Mouse (Mus musculus) midbrain, embryonic 13.5 days (tissue): ENCODE measurements around the gene Lipa. TPM values are rescaled to one million over a fixed set of nuclear protein-coding genes. Genes with fewer than 3 reads are reported as not detected.

ENCODE experiments used
- ATAC-seq: fragments of 200-750 bp; cut with Nextera tagmentation; 2 replicates; pipeline ENCODE4 v1.8.0; 2017; ENCODE audit warnings: mild to moderate bottlenecking, moderate TSS enrichment, moderate library complexity
- H3K27ac ChIP-seq: fragments of 300-500 bp; sonication (generic); 2 replicates; pipeline ENCODE4 v1.5.1; 2015; ENCODE audit warnings: inconsistent platforms, mild to moderate bottlenecking, moderate library complexity
- H3K27me3 ChIP-seq: fragments of 300-500 bp; sonication (generic); 2 replicates; pipeline ENCODE4 v1.6.1; 2015; ENCODE audit warnings: mild to moderate bottlenecking, inconsistent platforms
- H3K36me3 ChIP-seq: fragments of 300-500 bp; sonication (generic); 2 replicates; pipeline ENCODE4 v1.6.1; 2015; ENCODE audit warnings: mild to moderate bottlenecking, inconsistent platforms
- H3K4me1 ChIP-seq: fragments of 300-500 bp; sonication (generic); replicated peaks from 2 replicates; pipeline ENCODE4 v1.6.1; 2015; ENCODE audit warnings: inconsistent platforms
- H3K4me2 ChIP-seq: fragments of 300-500 bp; sonication (generic); replicated peaks from 2 replicates; pipeline ENCODE4 v1.6.1; 2015; ENCODE audit warnings: moderate library complexity, mild to moderate bottlenecking, inconsistent platforms
- H3K4me3 ChIP-seq: fragments of 300-500 bp; sonication (generic); replicated peaks from 2 replicates; pipeline ENCODE4 v1.5.1; 2015; ENCODE audit warnings: mild to moderate bottlenecking, inconsistent platforms
- H3K9ac ChIP-seq: fragments of 300-500 bp; sonication (generic); replicated peaks from 2 replicates; pipeline ENCODE4 v1.6.1; 2015; ENCODE audit warnings: mild to moderate bottlenecking, inconsistent platforms
- H3K9me3 ChIP-seq: fragments of 300-500 bp; sonication (generic); 2 replicates; pipeline ENCODE4 v1.6.1; 2016; ENCODE audit warnings: mild to moderate bottlenecking, inconsistent platforms
- WGBS: fragments of 180-500 bp; shearing (Covaris S2); methylation state at CpG from one replicate; pipeline ENCODE4 v1.1.7; 2015; 5-methylcytosine and 5-hydroxymethylcytosine counted together
- polyA plus RNA-seq: library from polyadenylated mRNA; unstranded; fragments of >200 nt; fragmentation: Nextera tagmentation; extraction: Ambion mirVana; gene quantifications from 2 replicates; pipeline ENCODE4 v1.2.1, GENCODE M21; 2015

Gene Lipa
- polyA plus RNA-seq, 1 experiment from 2014 or later = 21.2 TPM

- H3K27me3 ChIP-seq = no peaks in the 10 kb centered on the region
- no peak overlapping the region for H3K4me2 ChIP-seq
- no peak overlapping the region for H3K4me3 ChIP-seq
- H3K9ac ChIP-seq = no peak overlapping the region
- 80% methylated on average over 2 of the region's 2 CpGs for WGBS
- no peak for ATAC-seq
- peaks cover 5% of the 10 kb centered on the region; the same call in 1 of the 2 replicates for H3K4me1 ChIP-seq
- peaks cover 12% of the 10 kb centered on the region for H3K36me3 ChIP-seq
- H3K27ac ChIP-seq = no peak overlapping the region
- no peaks in the 10 kb centered on the region for H3K9me3 ChIP-seq
These were observed 5.9 kb downstream of the Lipa start for GRCm38 (mm10) chr19:34521361-34521760.

GRCm38 (mm10) chr19:34520051-34520450 is 7.2 kb downstream of the Lipa start:
- no peaks in the 10 kb centered on the region for H3K27me3 ChIP-seq
- no peak overlapping the region for H3K4me2 ChIP-seq
- no peaks in the 10 kb centered on the region for H3K9me3 ChIP-seq
- no peak overlapping the region for H3K4me3 ChIP-seq
- no peak overlapping the region for H3K9ac ChIP-seq
- H3K27ac ChIP-seq = no peak overlapping the region
- H3K4me1 ChIP-seq = no peaks in the 10 kb centered on the region
- ATAC-seq = no peak
- peaks cover 12% of the 10 kb centered on the region for H3K36me3 ChIP-seq
- 88% methylated on average over 4 of the region's 4 CpGs for WGBS

- H3K9me3 ChIP-seq = no peaks in the 10 kb centered on the region
- no peak overlapping the region for H3K4me3 ChIP-seq
- no peak overlapping the region for H3K9ac ChIP-seq
- no peak overlapping the region for H3K27ac ChIP-seq
- ATAC-seq = no peak
- H3K27me3 ChIP-seq = no peaks in the 10 kb centered on the region
- 94% methylated on average over 3 of the region's 3 CpGs for WGBS
- H3K36me3 ChIP-seq = peaks cover 12% of the 10 kb centered on the region
- no peaks in the 10 kb centered on the region for H3K4me1 ChIP-seq
- no peak overlapping the region for H3K4me2 ChIP-seq
These were observed 7.6 kb downstream of the Lipa start for GRCm38 (mm10) chr19:34519646-34520045.

- no peak overlapping the region for H3K9ac ChIP-seq
- no peak overlapping the region for H3K4me2 ChIP-seq
- H3K27me3 ChIP-seq = no peaks in the 10 kb centered on the region
- no peak overlapping the region for H3K4me3 ChIP-seq
- H3K36me3 ChIP-seq = peaks cover 12% of the 10 kb centered on the region
- H3K9me3 ChIP-seq = no peaks in the 10 kb centered on the region
- no peaks in the 10 kb centered on the region for H3K4me1 ChIP-seq
- H3K27ac ChIP-seq = no peak overlapping the region
- 82% methylated on average over 3 of the region's 3 CpGs for WGBS
- no peak for ATAC-seq
These were observed 8.5 kb downstream of the Lipa start for GRCm38 (mm10) chr19:34518786-34519185.

GRCm38 (mm10) chr19:34517812-34518594 is 9.3 kb downstream of the Lipa start:
- no peak overlapping the region for H3K4me3 ChIP-seq
- H3K4me2 ChIP-seq = no peak overlapping the region
- no peaks in the 10 kb centered on the region for H3K9me3 ChIP-seq
- WGBS = 94% methylated on average over 13 of the region's 13 CpGs
- no peak overlapping the region for H3K9ac ChIP-seq
- ATAC-seq = no peak
- no peaks in the 10 kb centered on the region for H3K27me3 ChIP-seq
- H3K4me1 ChIP-seq = no peaks in the 10 kb centered on the region
- H3K36me3 ChIP-seq = peaks cover 12% of the 10 kb centered on the region
- no peak overlapping the region for H3K27ac ChIP-seq

- ATAC-seq = no peak
- Histone ChIP-seq H3K36me3 (peaks cover 12% of the 10 kb centered on the region), H3K4me2 (no peak overlapping the region), H3K4me3 (no peak overlapping the region), H3K9ac (no peak overlapping the region), H3K9me3 (no peaks in the 10 kb centered on the region), H3K27ac (no peak overlapping the region), H3K4me1 (no peaks in the 10 kb centered on the region), H3K27me3 (no peaks in the 10 kb centered on the region)
- WGBS = 91% methylated on average over 3 of the region's 3 CpGs
These were observed 10.1 kb downstream of the Lipa start for GRCm38 (mm10) chr19:34517197-34517596.

GRCm38 (mm10) chr19:34516346-34516745 is 10.9 kb downstream of the Lipa start:
- H3K36me3 ChIP-seq = peaks cover 9% of the 10 kb centered on the region
- 93% methylated on average over 2 of the region's 2 CpGs for WGBS
- no peaks in the 10 kb centered on the region for H3K4me1 ChIP-seq
- no peaks in the 10 kb centered on the region for H3K27me3 ChIP-seq
- no peak for ATAC-seq
- H3K4me2 ChIP-seq = no peak overlapping the region
- H3K4me3 ChIP-seq = no peak overlapping the region
- H3K27ac ChIP-seq = no peak overlapping the region
- no peaks in the 10 kb centered on the region for H3K9me3 ChIP-seq
- H3K9ac ChIP-seq = no peak overlapping the region

GRCm38 (mm10) chr19:34515681-34516080 is 11.6 kb downstream of the Lipa start:
- Histone ChIP-seq H3K27ac (no peak overlapping the region), H3K4me1 (no peaks in the 10 kb centered on the region), H3K27me3 (no peaks in the 10 kb centered on the region), H3K36me3 (peaks cover 9% of the 10 kb centered on the region), H3K4me2 (no peak overlapping the region), H3K9me3 (no peaks in the 10 kb centered on the region), H3K4me3 (no peak overlapping the region), H3K9ac (no peak overlapping the region)
- no peak for ATAC-seq
- WGBS = 85% methylated on average over 3 of the region's 3 CpGs

- 80% methylated on average over 8 of the region's 8 CpGs for WGBS
These were observed 15.7 kb downstream of the Lipa start for GRCm38 (mm10) chr19:34511528-34511927.

GRCm38 (mm10) chr19:34510717-34511116 is 16.6 kb downstream of the Lipa start:
- no peak overlapping the region for H3K27ac ChIP-seq
- no peak for ATAC-seq
- no peaks in the 10 kb centered on the region for H3K4me1 ChIP-seq
- no peak overlapping the region for H3K4me2 ChIP-seq
- H3K36me3 ChIP-seq = peaks cover 17% of the 10 kb centered on the region
- H3K9ac ChIP-seq = no peak overlapping the region
- H3K27me3 ChIP-seq = no peaks in the 10 kb centered on the region
- 92% methylated on average over 5 of the region's 5 CpGs for WGBS
- H3K9me3 ChIP-seq = no peaks in the 10 kb centered on the region
- no peak overlapping the region for H3K4me3 ChIP-seq

More at GRCm38 (mm10) chr19:34511528-34511927, 15.7 kb downstream of the Lipa start:
- no peak overlapping the region for H3K4me2 ChIP-seq
- no peaks in the 10 kb centered on the region for H3K27me3 ChIP-seq
- H3K4me3 ChIP-seq = no peak overlapping the region
- no peaks in the 10 kb centered on the region for H3K4me1 ChIP-seq
- no peak overlapping the region for H3K27ac ChIP-seq
- no peak for ATAC-seq
- H3K9me3 ChIP-seq = no peaks in the 10 kb centered on the region
- H3K36me3 ChIP-seq = peaks cover 9% of the 10 kb centered on the region
- no peak overlapping the region for H3K9ac ChIP-seq

- Histone ChIP-seq H3K27me3 (no peaks in the 10 kb centered on the region), H3K36me3 (peaks cover 22% of the 10 kb centered on the region), H3K4me1 (no peaks in the 10 kb centered on the region), H3K4me2 (no peak overlapping the region), H3K4me3 (no peak overlapping the region), H3K9me3 (no peaks in the 10 kb centered on the region), H3K9ac (no peak overlapping the region), H3K27ac (no peak overlapping the region)
- 92% methylated on average over 12 of the region's 12 CpGs for WGBS
- no peak for ATAC-seq
These were observed 22.0 kb downstream of the Lipa start for GRCm38 (mm10) chr19:34505161-34505721.

GRCm38 (mm10) chr19:34500763-34501162 is 26.5 kb downstream of the Lipa start:
- no peak for ATAC-seq
- Histone ChIP-seq H3K27ac (no peak overlapping the region), H3K4me2 (no peak overlapping the region), H3K4me3 (no peak overlapping the region), H3K9me3 (no peaks in the 10 kb centered on the region), H3K9ac (no peak overlapping the region), H3K27me3 (no peaks in the 10 kb centered on the region), H3K36me3 (peaks cover 5% of the 10 kb centered on the region), H3K4me1 (no peaks in the 10 kb centered on the region)
- WGBS = 54% methylated on average over 4 of the region's 4 CpGs
